Mouse (Mus musculus) small intestine, adult 2 months (tissue): ENCODE data around the gene Asxl2.

Source experiments
- CTCF ChIP-seq: fragments of 200-500 bp; IDR thresholded peaks from 2 replicates; pipeline ENCODE4 v1.5.1; 2012; ENCODE audit warnings: low read depth, mild to moderate bottlenecking, control low read depth, inconsistent platforms, low read length, moderate library complexity, mixed read lengths; ENCODE audit not compliant: insufficient replicate concordance, insufficient read length; ENCODE audit errors: extremely low read depth
- POLR2A ChIP-seq: fragments of 200-500 bp; IDR thresholded peaks from 2 replicates; pipeline ENCODE4 v1.6.1; 2012; ENCODE audit warnings: low read depth, mild to moderate bottlenecking, control low read depth, inconsistent platforms, low read length, moderate library complexity

GRCm38 (mm10) chr12:3425375-3426341 lies 999 bp upstream of the Asxl2 start:
- TF ChIP-seq POLR2A: no peak
- no peak for TF ChIP-seq CTCF
